Mouse (Mus musculus) v-Abl transformed pro-B cells (cell line): ENCODE data around the gene Hinfp.
"Not testable (repeated sequence)": the region's sequence is repeated elsewhere in the genome, so short reads cannot be mapped to it uniquely, and the experiment has no call there.

ENCODE experiments used
- in situ Hi-C, 2 experiments: fragments of 400-800 bp; cut with MboI; formaldehyde crosslinking; loops; one replicate each; pipeline ENCODE4 v1.15.1; 2025; ENCODE audit not compliant: unreplicated experiment in 2 of 2

Gene Hinfp

GRCm38 (mm10) chr9:44305466-44306079 lies at the start of gene Hinfp:
Gene Hinfp, minus strand, starts transcription at chr9:44305671.
- in situ Hi-C loops: no loop called here

DNA sequence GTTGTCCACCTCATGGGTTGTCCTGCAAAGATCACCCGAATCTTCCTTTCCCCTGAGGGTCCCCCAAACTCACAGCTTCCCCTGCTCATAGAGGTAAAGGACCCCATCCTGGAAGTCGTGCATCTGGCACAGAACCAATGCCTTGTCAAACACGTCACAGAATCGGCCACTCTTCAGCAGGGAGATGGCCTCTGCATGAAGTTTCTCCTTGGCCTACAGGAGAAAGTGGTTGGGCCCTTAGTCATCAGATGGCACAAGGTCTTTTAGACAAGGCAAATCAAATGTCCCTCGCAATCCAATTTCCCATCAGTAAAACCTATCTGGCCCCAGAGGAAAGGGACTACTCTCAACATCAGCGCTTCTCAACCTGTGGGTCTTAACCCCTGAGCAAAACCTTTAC lies 47.7 kb upstream of the Hinfp start:
- in situ Hi-C loops: loop anchor here in 1 of 2 experiments (10.0 kb wide), 1 partner anchor 228 kb away; no protein-coding TSS in a partner anchor

- in situ Hi-C loops: loop anchor here in 1 of 2 experiments (10.0 kb wide), 1 partner anchor 228 kb away; no protein-coding TSS in a partner anchor
Observed at GRCm38 (mm10) chr9:44352337-44352736, 46.9 kb upstream of the Hinfp start.

DNA sequence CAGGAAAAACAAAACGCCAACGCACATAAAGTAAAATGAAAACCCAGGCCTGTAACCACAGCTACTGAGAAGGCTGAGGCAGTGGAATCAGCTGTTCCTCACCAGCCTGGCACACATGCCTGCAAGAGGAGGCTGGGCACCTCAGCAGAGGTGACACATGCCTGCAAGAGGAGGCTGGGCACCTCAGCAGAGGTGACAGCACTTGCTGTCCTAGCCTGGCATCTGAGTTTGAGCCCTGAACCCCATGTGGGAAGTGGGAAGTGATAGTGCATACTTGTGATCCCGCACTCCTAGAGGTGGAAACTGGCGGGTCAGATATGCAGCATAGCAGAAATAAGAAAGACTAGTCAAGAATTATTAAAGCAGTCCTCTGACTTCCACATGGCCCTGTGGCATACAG lies 45.9 kb upstream of the Hinfp start:
- in situ Hi-C loops: loop anchor here in 1 of 2 experiments (10.0 kb wide), 1 partner anchor 227 kb away; no protein-coding TSS in a partner anchor

DNA sequence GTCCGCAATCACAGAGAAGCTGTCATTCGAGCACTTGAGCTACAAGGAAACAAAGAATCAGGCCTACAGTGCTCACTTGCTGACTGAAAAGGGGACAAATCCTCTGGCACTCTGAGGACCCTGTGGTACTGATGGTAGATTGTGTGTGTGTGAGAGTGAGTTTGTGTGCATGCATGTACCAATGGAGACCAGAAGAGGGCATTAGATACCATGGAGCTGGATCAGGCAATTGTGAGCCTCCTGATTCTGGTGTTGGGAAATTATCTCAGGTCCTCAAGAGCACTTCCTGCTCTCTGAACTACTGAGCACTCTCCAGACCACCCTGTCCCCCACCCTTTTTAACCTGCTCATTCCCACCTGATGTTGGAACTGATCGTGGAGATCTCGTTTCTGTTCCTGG lies 43.1 kb upstream of the Hinfp start:
- in situ Hi-C loops: loop anchor here in 1 of 2 experiments (10.0 kb wide), 1 partner anchor 104 kb away; the partner anchor contains the start of gene Ccdc153

DNA sequence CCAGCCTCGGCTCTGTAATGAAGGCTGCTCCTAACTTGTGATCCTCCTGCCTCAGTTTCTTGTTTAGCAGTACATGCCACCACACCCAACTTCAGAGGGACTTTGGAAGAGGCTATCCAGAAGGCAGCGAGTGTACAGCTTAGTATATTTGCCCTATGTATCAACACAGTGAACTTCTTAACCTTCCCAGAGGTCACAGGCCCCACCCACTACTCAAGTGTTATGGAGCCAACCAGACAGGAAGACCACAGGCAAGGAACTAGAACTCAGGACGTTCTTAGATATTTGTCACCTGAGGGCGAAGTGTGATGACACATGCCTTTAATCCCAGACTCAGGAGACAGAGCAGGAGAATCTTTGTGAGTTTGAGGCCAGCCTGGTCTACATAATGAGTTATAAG lies 42.1 kb upstream of the Hinfp start:
- in situ Hi-C loops: loop anchor here in 1 of 2 experiments (10.0 kb wide), 1 partner anchor 103 kb away; the partner anchor contains the start of gene Ccdc153

DNA sequence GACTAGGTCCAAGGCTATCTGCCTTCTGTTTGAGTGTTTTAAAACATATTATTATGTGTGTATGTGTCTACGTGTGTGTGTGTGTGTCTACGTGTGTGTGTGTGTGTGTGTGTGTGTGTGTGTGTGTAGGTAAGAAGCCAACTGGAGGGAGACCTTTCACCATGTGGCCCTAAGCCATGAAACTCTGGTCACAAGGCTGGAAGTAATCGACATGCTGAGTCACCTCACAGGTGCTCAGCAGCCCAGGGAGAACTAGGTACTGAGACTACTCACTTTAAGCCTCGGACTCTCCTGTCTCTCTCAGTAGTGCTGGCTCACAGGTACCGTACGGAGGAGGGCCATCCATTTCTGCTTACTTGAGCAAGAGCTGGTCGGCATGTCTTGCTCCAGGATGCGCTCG lies 41.7 kb upstream of the Hinfp start:
- in situ Hi-C loops: loop anchor here in 1 of 2 experiments (10.0 kb wide), 1 partner anchor 102 kb away; the partner anchor contains the start of gene Ccdc153

DNA sequence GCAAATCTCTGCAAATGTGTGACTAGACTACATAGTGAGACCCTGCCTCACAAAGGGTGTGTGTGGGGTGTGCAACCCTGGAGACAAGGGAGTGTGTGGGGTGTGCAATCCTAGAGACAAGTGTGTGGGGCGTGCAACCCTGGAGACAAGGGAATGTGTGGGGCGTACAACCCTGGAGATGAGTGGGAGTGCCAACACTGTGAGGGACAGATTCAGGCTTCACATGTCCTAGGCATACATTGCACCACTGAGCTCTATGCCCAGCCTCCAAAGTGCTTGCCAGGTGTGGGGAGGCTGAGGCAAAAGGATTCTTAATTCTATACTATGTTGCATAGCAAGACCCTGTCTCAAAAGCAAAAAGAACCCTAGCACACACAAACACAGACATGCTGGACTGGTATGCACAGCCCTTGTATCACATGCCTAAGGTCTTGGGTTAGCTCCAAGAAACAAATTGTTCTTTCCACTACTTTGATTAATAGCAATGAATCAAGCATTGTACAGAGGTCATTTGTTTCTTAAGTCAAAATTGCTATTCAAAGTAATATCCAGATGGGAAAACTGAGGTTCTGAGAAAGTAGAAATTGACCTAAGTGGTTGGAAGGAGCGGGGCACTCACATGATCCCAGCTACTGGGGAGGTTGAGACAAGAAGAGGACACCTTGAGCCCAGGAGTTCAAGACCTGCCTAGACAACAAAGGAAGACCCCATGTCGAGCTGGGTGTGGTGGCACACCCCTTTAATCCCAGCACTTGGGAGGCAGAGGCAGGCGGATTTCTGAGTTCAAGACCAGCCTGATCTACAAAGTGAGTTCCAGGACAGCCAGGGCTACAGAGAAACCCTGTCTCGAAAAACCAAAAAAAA lies 40.3 kb upstream of the Hinfp start:
- in situ Hi-C loops: loop anchor here in 1 of 2 experiments (10.0 kb wide), 1 partner anchor 101 kb away; the partner anchor contains the start of gene Ccdc153

- in situ Hi-C loops: loop anchor here in 1 of 2 experiments (10.0 kb wide), 1 partner anchor 99 kb away; the partner anchor contains the start of gene Ccdc153
Observed at GRCm38 (mm10) chr9:44343781-44344421, 38.4 kb upstream of the Hinfp start, which contains the start of gene Hmbs. Gene Hmbs, minus strand, starts transcription at chr9:44344228.

GRCm38 (mm10) chr9:44343290-44343689 lies 37.8 kb upstream of the Hinfp start:
- in situ Hi-C loops: loop anchor here in 1 of 2 experiments (10.0 kb wide), 1 partner anchor 98 kb away; the partner anchor contains the start of gene Ccdc153

DNA sequence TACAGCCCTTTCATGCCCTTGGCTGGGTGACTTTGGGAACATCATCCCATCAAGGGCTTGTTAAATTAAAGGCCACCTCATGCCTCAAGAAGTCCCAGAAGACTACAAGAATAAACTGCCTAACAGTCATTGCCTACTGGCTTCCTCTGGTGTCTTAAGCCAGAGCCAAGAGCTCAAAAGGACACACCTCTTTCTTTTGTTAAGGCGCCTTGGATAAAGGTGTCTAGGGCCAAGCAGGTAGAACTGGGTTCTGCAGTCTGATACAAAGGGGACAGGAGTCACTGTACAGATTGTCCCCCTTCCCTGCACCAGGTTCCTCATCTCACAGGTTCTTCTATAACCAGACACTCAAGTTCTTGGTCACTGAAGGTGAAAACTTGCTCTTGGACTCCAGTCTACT lies 37.1 kb upstream of the Hinfp start:
- in situ Hi-C loops: loop anchor here in 1 of 2 experiments (10.0 kb wide), 1 partner anchor 98 kb away; the partner anchor contains the start of gene Ccdc153

GRCm38 (mm10) chr9:44342173-44342572 lies 36.7 kb upstream of the Hinfp start:
- in situ Hi-C loops: loop anchor here in 1 of 2 experiments (10.0 kb wide), 1 partner anchor 97 kb away; the partner anchor contains the start of gene Ccdc153

DNA sequence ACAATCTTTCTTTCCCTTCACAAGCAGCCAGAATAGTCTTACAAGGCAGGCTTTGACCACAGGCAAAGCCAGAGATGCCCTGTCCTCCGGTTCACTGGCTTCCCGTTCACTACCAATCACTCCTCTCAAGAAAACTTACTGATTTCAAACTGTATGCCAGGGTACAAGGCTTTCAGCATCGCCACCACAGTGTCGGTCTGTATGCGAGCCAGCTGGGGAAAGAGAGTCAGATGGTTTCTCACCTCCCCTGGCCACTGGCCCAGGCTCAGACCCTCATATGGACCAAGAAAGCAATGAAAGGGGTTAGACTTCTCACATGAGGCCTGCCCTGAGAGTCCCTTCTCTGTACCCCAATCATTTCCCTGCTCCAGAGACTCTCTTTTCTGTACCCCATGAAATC lies 36.0 kb upstream of the Hinfp start:
- in situ Hi-C loops: loop anchor here in 1 of 2 experiments (10.0 kb wide), 1 partner anchor 97 kb away; the partner anchor contains the start of gene Ccdc153

DNA sequence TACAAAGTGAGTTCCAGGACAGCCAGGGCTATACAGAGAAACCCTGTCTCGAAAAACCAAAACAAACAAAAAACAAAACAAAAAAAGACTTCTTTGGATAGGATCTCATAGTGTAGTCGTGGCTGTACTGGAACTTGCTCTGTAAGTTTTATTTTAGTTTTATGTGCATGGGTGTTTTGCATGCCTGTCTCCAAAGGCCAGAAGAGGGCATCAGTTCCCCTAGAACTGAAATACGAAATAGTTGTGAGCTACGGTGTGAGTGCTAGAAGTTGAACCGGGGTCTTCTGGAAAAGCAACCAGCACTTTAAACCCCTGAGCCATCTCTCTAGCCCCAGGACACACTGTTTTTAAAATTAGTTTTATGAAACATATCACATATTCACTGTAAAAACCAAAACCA lies 33.1 kb upstream of the Hinfp start:
- in situ Hi-C loops: no loop called here

- in situ Hi-C loops: no loop called here
Observed at GRCm38 (mm10) chr9:44337436-44338169, 32.1 kb upstream of the Hinfp start.

DNA sequence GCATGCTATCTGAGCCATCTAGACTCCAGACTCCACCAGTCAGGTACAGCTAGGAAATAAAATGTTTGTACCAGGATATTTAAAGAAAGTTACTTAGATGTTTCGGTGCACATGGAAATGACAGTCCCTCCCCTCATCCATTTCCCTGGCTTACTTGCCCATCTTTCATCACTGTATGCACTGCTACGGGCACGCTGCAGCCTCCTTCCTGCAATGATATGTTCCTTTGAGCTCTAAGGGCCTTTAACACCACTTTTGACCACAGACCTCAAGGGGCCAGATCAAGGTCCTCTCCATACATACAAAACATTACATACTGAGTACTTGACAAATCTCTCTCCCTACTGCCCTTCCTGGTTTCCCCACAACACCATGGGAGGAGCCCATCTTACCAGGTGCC lies 31.5 kb upstream of the Hinfp start:
- in situ Hi-C loops: no loop called here

DNA sequence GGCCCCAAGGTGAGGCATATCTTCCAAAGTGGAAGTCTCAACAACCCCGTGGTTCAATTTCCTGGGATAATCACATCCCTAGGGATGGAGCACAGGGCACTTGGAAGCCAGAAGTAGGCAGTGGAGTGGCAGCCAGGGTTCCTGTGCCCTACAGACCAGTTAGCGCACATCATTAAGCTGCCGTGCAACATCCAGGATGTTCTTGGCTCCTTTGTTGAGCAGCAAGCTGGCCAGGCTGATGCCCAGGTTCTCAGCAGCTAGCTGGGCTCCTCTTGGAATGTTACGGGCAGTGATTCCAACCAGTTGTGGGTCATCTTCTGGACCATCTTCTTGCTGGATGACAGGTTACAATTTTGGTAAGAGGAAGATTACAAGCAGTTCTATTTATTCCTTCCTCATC lies 31.0 kb upstream of the Hinfp start:
- in situ Hi-C loops: not testable (repeated sequence)

DNA sequence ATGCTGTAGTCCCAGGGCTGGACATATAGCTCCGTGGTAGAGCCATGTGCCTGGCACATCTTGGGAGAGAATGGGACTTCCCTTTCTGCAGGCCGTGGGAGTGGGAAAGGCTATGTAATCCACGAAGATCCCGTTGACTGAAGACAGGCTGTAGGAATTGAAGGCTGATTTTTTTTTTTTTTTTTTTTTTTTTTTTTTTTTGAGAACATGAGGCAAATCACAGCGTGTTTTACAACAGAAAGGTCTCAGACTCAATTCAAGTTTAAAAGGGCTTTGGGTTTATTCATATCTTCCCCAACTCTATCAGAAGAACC lies 30.6 kb upstream of the Hinfp start:
- in situ Hi-C loops: no loop called here

GRCm38 (mm10) chr9:44335331-44336092 lies 30.0 kb upstream of the Hinfp start:
- in situ Hi-C loops: no loop called here
